Mouse (Mus musculus) gastrocnemius, adult 8-10 months (tissue): ENCODE measurements around the gene Unk. TPM values are rescaled to one million over a fixed set of nuclear protein-coding genes. Genes with fewer than 3 reads are reported as not detected.
"Not testable (repeated sequence)": the region's sequence is repeated elsewhere in the genome, so short reads cannot be mapped to it uniquely, and the experiment has no call there.

Experiments
- DNase-seq, 2 experiments: peaks; one replicate each; pipeline ENCODE4 v3.0.0; 2022; ENCODE audit warnings: low spot score in 2 of 2
- total RNA-seq, 4 experiments: library from RNA; stranded (reverse); gene quantifications; 2 replicates each; pipeline ENCODE4 v1.2.4; 2022

The Unk gene
- total RNA-seq, 4 experiments from 2014 or later = 4.3 to 6.8 (median 5.3) TPM

DNA sequence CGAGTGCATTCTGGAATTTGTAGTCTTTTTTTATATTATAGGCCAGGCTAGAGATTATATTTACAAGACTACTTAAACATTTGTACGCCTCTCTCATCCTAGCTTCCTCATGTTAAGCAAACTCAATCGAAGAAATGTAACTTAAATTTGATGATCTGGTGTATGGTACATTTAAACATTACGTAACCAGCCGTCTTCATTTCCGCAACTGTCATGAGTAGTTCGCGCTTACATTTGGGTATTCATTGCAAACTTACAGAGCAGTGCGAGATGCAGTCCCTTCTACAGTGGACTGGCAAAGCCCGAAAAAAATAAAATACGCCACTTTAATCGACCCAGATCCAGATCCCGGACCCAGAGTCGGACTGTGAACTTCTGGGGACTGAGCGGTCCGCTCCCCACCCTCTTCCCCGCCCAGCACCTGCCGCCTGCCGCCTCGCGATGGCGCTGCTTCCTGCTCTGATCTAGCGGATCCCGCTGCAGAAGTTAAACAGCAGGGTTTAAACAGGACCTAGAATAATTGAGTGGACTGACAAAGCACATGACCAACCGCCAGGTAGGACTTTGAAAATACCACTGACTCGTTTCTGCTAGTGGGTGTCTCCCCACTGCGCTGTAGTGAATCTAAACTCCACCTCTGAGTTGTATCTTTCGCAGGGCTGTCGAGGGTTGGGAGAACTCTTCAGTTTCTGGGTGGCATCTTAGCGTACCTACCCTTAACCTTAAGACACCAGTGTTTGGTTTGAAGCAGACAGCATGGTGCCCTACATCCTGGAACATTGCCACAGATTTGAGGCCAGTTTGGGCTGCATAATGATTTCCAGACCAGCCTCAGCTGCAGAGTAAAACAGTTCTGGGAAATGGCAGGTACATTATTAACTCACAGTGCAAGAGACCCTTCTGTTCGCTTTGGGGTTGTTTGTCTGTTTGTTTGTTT, 57.3 kb downstream of the Unk start:
- DNase-seq = peak; percentile 77

- no peak for DNase-seq
Measured at GRCm38 (mm10) chr11:116088188-116088587, 58.1 kb downstream of the Unk start.

GRCm38 (mm10) chr11:116088741-116089394, 58.7 kb downstream of the Unk start:
- no peak for DNase-seq

DNA sequence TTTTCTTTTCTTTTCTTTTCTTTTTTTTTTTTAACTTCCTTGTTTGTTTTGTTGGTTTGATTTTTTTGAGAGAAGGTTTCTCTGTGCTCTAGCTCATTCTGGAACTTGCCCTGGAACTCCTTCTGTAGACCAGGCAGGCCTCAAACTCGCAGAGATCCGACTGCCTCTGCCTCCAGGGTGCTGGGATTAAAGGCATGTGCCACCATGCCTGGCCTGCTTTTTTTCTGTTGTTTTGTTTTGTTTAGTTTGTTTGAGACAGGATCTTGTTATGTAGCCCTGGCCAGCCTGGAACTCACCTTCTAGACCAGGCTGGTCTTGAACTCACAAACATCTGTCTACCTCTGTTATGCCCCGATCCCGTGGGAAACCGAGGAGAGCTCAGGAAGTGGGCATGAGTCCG, 59.4 kb downstream of the Unk start:
- DNase-seq = no peak

DNA sequence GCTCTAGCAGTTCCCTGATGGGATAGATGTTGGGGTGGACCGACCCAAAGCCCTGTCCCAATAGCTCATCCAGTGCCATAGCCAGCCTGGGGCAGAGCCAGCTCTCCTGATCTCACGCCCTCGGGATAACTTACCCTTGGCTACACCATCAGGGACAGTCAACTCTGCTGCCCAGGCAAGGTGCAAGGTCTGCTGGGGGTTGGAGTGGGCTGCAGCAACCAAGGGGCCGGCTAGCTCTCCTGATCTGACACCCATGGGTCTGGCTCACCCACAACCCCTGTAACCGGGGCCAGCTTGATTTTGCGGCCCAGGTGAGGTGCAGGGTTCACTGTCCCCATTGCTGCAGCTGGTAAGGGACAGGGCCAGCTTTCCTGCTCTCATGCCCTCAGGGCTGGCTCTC, 61.5 kb downstream of the Unk start:
- DNase-seq = no peak

DNA sequence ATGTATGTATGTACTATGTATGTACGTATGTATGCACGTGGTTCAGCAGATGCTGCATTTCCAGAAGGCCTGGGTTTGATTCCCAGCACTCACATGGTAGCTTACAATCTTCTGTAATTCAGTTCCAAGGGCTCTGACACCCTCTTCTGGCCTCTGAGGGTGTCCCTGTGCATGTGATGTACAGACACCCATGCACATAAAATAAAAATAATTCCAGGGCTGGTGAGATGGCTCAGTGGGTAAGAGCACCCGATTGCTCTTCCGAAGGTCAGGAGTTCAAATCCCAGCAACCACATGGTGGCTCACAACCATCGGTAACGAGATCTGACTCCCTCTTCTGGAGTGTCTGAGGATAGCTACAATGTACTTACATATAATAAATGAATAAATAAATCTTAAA, 62.8 kb downstream of the Unk start:
- not testable (repeated sequence) for DNase-seq

GRCm38 (mm10) chr11:116093771-116094565, 63.8 kb downstream of the Unk start:
- DNase-seq = no peak

DNA sequence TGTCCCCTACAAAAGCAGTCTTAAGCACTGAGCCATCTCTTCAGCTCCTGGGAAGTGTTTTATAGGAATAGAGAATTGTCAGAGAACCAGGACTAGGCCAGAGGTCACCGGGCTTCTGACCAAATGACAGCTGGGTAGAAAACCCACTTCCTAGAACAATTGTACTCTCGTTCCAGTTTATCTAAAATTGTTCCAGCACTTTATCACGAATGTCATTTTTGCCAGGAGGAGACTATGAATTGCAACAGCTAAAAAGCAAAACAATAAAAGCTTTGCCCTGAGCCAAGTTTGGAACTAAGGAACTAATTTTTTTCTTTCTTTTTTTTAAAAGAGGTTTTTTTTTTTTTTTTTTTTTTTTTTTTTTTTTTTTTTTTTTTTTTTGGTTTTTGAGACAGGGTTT, 65.5 kb downstream of the Unk start:
- DNase-seq = peak in 1 of 2 experiments; percentile 38

DNA sequence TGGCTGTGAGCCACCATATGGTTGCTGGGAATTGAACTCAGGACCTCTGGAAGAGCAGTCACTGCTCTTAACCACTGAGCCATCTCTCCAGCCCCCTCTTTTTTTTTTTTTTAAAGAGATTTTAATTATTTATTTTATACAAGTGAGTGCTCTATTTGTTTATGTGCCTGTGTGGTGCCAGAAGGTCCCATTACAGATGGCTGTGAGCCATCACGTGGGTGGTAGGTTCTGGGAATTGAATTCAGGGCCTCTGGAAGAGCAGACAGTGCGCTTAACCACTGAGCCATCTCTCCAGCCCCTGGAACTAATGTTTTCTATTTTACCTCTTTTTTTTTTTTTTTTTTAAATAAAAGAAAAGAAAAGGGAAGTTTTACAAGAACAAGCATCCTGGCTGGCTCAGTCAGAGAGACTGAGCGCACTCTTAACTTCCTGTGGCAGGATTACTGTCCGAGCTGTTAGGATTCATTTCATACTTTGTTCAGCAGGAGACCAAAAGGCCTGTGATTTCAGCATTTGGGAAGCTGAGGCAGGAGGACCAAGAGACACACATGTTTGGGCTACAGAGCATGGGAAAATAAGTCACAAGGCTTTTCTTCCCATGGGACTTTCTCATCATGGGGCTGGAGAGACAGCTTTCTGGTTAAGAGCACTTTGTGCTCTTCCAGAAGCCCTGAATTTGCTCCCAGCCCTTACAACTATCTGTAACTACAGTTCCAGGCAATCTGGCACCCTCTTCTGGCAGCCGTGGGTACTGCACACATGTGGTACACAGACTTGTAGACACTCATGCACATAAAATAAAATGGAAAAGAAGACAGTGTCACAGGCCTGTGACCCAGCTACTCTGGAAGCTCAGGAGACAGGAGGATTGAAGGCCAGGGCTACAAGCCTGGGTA, 66.3 kb downstream of the Unk start:
- no peak for DNase-seq

DNA sequence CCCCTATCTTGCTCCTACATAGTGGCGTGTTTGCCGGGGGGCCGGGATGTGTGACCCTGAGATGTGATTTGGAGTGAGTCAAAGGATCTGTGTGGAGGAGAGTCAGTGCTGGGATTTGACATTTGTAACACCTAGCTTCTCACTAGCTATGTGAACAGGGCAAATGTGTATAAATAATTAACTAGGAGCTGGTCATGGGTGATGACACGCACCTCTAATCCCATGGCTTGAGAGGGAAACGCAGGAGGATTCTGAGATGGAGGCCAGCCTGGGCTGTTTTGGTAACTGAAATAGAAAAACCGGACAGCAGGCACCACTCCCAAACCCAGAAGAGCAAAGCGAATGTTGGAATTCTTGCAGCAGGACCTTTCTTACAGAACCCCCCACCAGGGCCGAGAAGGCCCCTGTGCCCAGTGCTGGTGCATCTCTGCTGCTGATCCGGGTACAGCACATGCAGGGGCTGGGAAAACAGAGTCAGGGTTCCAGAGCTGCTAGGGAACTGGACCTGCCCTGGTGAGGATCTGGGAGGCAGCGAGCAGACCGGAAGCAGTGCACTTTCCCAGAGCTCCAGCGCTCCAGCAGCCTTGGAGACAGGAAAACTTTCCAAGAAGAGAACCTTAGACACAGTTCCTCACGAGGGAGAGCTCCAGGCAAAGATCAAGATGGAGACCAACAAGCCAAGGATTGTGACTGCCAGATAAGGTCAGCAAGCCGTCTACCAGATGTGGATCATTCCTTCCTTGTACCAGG, 68.8 kb downstream of the Unk start:
- DNase-seq = no peak

GRCm38 (mm10) chr11:116099462-116099861, 69.3 kb downstream of the Unk start:
- no peak for DNase-seq

DNA sequence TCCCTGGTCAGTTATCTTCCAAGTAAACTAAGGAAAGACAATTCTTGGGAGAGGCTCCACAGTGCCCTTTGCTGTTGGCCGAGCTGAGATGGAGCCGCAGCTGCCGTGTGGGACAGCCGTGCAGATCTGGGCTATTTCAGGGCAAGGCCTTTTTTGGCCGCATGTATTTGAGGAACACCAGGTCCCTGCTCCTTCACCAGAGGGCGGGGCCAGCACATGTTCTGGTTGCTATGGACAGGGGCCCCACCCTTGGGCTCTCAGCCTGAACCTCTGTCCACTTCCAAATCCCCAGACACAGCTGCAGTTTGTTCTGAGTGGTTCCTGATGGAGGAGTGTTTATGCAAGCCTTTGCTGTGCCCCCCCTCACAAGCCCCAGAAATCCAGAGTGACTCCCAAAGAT, 70.3 kb downstream of the Unk start:
- peak; percentile 80 to 88 for DNase-seq

- DNase-seq = no peak
Measured at GRCm38 (mm10) chr11:116100839-116101238, 70.7 kb downstream of the Unk start.

DNA sequence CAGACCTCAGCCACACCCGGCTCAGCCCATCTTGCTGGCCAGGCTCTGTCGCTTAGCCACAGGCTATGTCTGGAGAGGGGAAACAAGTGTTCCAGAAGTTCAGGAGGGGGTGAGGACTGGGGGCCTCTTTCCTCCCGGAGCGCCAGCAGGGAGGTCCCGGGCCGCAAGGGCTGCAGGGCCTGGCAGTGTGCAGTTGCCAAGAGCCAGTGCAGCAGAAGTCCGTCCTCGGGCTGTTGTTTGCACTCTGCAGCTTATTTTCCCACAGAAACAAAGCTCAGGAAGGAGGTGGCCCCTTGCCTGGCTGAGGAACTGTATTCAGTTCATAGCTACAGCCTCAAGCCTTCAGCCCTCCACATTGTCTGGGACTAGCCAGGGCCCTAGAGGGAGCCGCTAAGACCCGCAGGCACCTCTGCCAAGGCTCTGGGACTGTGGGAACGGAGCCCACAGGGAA, 71.8 kb downstream of the Unk start:
- DNase-seq = peak; percentile 24 to 60

DNA sequence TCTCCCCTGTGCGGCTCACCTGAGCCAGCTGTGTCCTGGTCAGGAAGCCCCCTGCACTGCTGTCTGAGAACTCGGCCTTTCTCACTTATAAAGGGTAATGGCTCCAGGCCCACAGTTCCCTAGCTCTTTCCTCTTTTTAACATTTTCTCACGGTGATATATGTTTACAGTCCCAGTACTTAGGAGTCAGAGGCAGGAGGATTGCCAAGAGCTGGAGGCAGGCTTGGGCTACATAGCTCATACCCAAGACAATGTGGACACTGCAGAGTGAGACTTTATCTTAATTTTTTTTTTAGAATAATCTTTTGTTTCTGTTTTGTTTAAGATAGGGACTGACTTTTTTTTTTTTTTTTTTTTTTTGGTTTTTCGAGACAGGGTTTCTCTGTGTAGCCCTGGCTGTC, 72.3 kb downstream of the Unk start:
- DNase-seq = no peak

DNA sequence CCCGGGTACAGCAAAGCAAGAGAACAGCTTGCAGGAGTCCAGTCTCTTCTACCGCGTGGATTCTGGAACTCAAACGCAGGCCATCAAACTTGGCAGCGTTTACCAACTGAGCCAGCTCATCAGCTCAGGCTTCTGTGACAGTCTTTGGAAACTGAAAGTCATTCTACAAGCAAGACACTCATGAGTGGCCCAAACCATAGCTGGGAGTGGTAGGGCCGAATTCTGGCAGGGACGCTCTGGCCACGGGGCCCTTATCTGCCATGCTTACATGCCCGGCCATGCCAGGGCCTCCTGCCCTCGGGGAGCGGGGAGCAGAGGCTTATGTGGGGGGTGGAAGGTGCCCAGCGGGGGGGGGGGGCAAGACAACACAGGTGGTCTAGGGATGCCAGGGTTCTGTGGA, 73.5 kb downstream of the Unk start:
- DNase-seq = no peak

DNA sequence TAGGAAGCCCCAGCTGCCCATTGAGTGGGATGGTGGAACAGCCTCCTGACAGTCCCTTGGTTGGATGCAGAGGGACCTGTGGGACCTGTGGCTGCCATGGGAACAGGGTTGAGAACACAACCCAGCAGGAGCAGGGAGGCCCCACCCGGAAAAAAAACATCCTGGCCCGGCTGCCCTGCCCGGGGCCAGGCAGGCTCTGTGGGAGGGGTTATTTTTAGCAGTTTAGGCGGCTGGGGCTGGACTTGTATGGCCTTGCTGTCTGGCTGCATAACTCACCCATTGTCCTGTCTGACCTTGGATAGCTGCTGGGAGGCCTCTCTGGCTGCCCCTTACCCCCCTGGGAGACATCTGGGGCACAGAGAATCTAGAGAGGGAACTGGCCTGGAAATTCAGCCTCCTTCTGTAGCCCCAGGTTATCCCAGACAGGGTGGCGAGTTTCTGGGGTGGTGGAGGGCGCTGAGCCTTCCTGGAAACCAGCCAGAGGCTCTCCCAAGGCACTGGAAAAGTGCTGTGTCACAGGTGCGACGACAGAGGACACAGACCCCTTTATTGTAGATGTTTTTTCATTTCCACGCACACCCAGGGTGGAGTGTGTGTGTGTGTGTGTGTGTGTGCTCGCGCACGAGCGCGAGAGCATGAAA, 74.0 kb downstream of the Unk start:
- peak; percentile 59 to 73 for DNase-seq

DNA sequence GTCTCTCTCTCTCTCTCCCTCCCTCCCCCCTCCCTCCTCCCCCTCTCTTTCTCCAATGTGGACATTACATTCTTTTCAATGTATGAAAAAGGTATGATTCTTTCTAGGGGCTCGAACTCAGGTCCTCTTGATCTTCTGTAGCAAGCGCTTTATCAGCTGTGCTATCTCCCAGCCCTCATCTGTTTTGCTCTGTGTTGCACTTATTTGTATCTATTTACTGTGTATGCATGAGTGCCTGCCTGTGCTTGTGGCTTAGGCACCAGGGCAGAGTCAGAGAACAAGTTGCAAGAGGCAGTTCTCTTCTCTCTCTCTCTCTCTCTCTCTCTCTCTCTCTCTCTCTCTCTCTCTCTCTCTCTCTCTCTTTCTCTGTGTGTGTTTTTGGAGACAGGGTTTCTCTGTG, 74.9 kb downstream of the Unk start:
- DNase-seq = no peak

DNA sequence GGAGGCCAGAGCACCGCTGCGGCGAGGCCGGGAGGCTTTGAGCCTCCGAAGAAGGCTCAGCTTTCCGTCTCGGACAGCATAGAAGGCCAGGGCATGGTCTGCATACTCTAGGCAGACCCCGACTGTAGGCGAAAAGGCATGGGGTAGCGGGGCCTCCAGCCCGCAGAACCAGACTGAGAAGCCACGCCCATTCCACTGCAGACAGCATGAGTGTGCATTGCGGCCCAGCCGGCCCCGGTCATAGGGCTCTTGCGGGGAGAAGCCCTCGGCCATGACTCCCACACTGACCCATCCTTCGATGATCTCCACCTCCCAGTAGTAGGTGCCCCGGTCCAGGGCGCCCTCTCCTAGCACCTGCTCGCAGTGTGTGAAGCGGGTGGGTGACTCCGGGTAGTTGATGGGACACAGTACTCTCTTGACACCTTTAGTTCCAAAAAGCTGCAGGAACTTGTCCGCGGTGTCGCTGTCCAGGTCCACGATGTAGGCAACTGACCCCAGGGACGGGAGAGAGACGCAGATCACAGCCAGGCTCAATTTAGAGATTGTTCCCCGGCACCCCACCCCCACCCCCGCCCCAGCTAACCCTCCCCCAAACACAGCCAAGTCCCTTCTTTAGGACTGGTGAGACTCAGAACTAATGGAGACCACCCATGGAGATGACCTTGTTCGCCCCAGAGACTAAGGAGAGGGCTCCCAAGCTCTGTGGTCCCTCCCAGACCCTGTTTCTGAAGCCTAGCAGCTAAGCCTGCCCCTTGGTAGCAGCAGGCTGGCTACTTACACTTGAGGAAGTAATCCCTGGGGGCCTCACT, 76.2 kb downstream of the Unk start:
- no peak for DNase-seq
